Mouse (Mus musculus): Measurements from ENCODE around the gene Syngr1.

Syngr1 gene

DNA sequence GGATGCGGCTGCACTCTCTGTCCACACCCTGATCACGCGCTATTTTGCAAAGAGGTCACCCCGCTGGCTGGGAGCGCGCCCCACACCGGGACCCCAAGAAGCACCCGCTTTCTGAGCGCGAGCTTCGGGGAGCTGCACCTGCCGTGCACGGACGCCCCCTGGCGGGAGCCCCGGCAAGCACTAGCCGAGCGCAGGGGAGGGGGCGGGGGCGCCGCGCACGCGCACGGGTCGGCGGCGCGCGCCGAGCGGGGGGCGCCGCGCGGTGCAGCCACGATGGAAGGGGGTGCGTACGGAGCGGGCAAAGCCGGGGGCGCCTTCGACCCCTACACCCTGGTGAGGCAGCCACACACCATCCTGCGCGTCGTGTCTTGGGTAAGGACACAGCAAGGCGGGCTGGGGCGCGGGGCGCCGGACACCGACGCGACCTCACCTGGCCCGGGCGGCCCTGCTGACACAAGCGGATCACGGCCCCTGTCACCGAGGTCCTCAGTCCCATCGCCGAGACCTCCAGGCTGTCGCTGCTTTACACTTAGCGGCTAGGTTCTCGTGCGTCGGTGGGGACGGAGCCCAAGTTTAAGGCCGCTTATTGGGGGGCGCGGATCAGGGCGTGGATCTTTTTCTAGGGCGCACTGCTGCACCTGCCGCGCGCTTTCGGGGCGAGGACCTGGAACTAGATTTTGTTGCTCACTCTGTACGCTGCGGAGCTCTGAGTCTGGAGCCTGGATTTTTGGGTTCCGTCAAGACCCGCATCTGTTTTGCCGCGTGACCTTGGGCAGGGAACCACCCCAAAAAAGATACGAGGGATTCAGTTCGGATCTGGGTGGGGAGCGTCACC is at the start of gene Syngr1, which contains the start of gene Rpl3:
Gene Syngr1 (plus strand): TSS at position 214 of the 835 bp plus-strand sequence.
Gene Rpl3 (minus strand): TSS at position 748 of the 835 bp plus-strand sequence.
- peak; percentile 71 for DNase-seq (ENCODE audit: low spot score)

DNA sequence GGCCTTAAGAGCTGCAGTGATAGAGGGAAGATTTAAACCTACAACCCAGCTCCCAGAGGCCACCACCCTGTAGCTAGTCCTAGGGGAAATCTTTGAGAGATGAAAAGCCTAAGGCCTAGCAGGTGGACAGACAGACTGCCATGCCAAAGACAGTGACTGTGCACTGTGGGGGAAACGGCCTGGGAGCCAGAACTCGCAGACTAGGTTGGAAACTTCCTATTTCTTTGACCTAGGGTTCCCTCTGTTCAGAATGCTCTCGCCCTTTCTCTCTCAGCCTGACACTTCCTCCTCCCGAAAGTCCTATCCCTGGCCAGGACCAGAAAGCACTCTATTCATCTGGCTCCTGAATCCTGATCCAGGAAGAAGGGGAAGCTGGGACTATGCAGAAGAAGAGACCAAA is 49.0 kb upstream of the Syngr1 start:
- no peak for DNase-seq (ENCODE audit: low spot score)

DNA sequence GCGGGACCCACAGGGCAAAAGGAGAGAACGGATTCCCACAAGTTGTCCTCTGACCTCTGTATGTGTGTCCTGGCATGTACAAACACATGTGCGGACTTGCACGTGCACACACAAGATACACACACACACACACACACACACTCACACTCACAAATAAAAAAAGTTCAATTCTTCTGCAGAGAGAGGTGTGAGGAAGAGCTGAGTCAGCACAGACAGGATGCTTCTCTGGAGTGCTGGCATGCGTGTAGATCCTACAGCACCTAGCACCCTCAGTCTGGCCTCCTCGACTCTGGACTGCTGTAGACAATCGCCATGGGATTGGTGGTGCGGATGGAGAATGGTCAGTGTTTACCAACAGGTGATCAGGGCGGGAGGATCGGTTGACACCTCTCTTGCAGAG is 46.9 kb upstream of the Syngr1 start:
- no peak for DNase-seq (ENCODE audit: low spot score)

DNA sequence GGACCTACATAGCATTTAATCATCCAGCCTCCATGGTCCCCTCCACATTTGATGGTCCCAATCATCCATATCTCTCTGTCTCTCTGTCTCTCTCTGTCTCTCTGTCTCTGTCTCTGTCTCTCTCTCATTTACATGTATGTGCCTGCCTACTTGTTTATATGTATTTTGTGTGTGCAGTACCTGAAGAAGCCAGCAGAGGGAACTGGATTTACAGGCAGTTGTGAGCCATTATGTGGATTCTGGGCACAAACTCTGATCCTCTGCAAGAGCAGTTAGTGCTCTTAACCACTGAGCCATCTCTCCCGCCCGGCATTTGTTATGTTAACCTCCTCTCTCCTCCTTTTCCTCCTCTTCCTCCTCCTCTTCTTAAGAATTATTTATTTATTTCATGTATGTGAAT is 45.4 kb upstream of the Syngr1 start:
- DNase-seq (ENCODE audit: low spot score), result no peak

DNA sequence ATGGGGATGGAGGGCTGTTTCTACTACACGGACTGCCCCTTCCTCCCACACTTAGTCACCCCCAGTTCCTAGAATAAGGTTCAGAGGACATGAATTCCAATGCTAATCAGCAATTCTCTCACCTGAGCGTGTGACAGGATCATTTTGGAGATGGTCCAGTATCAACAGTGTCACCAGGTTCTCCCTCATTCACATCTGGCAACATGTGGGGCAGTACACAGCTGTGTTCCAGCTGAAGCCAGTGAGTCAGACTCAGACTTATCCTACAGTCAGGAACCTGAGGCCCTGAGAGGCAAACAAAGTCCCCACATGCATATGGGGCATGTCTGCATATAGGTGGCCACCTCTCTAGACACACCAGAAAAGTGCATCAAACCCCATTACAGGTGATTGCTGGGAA is 43.9 kb upstream of the Syngr1 start:
- DNase-seq (ENCODE audit: low spot score), result no peak

DNA sequence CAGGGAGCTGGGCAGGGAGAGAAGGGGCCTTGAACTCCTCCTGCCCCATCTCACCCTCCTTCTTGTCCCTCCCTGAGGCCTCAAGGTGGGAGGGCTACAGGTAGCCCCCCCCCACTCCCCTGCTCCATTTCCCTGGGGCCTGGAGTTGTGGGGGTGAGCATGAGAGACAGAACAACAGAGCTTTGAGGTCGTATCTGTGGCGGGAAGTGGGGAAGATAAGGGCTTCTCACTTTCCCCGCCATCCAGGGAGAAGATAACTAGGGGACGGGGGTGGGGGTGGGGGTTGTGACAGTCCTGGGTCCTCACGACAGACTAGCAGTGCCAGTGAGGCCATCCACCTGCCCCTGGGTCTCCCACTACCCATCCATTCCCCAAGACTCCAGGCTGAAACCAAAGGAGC is 43.2 kb upstream of the Syngr1 start:
- no peak for DNase-seq (ENCODE audit: low spot score)

DNA sequence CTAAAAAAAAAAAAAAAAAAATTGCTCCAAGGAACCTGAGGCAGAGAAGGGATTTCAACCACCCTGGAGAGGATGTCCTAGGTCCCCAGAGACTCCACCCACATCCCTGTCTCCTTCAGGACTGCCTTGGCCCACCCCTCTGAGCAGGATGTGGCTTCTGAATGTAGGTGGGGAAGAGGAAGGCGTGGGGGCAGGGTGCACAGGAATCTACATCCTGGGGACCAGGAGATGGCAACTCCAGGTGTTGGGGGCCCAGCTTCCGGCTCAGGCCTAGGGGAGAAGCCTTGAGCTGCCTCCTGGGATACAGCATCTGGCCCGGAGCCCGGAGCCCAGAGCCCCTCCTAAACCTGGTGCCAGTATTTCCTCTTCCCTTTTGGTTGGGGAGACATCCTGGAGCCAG is 41.0 kb upstream of the Syngr1 start:
- DNase-seq (ENCODE audit: low spot score), result no peak

DNA sequence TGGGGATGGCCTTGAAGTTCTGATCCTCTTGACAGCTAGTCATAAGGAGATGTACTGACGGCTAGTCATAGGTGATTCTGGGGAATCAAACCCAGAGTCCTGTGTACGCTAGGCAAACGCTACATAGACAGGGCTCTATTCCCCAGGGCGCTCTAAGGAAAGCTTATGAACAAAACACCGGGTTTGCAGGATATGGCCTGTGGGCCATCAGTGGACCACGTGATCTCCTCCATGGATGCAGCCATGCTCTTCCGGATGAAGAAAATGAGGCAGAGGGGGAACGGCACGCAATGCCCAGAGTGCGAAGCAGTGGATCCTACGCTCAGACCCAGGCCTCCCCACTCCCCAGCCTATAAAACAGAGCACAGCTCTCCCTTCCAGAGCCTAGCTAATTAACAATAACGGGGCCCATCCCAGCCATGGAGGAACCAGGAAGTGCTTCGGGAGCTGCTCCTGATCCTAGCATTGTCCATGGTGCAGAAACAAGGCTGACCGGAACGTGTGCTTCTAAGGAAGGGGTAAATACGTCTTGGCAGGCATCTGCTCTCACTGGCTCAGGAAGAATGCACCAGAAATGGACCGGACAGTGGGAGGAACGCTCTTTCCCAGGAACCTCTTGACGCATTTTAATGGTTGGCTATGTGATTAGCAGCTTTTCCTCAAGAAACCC is 39.9 kb upstream of the Syngr1 start:
- no peak for DNase-seq (ENCODE audit: low spot score)

DNA sequence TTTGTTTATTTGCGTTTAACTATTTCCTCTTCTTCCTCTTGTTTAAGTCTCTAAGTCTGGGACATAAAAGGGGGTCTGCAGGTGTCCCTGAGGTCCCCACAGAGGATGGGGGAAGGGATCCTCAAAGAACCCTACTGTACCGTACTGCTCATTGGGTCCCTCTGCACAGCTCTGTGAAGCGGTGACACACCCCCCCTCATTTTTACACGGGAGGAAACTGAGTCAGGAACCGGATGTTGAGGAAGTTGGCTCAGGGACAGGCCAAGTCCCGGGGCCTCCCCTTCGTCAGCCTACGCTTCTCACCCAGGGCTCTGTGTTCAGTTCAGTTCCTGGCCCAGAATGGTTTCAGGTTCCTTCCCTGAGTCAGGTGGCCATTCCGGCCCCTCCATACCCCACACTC is 39.4 kb upstream of the Syngr1 start:
- DNase-seq (ENCODE audit: low spot score), result no peak

DNA sequence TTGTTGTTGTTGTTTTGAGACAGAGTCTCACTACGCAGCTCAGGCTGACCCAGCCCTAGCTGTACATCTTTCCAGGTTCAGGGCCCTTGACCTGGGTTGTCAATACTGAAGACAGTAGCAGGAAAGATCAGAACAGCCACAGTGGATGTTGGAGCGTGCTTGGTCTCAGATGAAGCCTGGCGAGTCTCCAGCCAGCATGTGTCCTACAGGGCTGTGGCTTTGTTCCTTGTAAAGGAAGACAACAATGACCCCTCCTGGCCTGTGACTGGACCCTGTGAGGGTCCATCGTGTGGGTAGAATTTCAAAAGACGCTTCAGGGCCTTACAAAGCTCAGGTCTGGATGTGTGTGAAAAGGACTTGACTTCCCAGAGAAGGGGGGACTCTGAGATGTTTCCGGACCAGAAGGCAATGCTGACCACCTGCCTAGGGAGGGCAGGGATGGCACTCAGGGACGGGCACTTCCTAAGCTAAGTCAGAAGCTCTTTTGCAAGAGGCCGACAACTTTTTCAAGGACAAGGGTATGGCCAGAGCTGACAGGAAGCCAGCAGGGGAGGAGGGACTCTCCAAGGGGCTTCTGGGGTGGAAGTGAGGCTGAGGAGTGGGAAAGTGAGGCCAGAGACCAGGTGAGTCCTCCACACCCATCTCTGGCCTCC is 37.6 kb upstream of the Syngr1 start:
- no peak for DNase-seq (ENCODE audit: low spot score)

DNA sequence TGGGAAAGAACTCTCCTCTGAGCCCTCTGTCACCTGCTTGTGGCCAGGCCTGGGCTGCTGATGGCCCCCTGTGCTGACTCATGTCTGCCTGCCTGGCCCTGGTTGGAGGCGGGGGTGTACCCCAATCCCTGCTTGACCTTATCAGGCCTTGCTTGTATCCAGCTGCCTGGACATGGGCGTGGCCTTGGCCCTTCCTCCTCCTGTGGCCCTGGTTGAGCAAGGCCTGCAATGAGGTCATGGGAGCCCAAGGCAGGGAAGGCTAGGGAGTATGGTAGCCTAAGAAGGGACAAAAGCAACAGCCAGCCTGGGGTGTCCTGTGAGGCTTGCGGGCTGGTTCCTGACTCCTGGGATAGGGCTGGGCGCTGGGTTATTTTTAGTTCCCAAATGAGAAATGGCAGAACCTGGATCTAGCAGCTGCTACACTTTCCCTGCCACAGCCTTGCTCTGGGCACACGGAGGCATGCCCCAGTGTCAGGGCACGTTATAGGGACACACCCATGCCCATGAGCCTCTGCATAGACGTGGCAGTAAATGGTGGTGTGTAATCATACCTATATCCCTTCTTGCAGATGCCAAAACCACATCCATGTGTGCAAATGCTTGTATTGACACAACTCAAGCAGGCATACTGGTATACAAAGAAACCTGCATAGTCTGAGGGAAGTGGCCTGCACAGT is 37.0 kb upstream of the Syngr1 start:
- DNase-seq (ENCODE audit: low spot score), result no peak

DNA sequence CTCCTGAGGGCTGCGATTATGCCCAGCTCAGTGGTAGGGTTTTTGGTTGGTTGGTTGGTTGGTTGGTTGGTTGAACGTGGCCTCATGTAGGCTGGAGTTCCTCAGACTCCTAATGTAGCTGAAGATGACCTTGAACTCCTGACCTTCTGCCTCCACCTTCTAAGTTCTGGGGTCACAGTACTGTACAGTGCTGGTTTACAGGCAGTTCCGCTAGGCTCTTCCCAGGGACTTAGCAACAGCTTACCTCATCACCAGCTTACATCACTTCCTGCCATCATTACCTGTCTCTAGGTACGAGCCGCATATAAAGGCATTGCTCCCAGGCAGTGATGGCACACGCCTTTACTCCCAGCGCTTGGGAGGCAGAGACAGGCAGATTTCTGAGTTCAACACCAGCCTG is 33.0 kb upstream of the Syngr1 start:
- no peak for DNase-seq (ENCODE audit: low spot score)

DNA sequence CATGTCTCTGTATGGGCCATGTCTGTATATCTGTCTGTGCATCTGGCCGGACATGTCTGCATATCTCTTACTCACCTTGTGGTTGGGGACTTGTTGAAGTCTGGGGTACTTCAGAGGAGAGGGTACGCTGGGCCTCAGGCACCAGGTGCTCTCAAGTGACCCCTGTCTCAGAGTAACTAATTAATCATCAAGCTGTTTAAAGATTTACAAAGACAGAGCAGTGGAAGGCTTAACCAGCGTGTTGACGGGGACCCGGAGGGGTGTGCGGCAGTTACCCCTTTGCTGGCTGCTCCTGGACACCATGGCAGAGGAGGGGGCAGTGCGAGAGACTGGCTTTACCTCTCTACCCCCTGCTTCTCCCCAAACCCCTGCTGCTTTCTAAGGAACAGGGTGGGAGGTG is 31.5 kb upstream of the Syngr1 start:
- DNase-seq (ENCODE audit: low spot score), result no peak

DNA sequence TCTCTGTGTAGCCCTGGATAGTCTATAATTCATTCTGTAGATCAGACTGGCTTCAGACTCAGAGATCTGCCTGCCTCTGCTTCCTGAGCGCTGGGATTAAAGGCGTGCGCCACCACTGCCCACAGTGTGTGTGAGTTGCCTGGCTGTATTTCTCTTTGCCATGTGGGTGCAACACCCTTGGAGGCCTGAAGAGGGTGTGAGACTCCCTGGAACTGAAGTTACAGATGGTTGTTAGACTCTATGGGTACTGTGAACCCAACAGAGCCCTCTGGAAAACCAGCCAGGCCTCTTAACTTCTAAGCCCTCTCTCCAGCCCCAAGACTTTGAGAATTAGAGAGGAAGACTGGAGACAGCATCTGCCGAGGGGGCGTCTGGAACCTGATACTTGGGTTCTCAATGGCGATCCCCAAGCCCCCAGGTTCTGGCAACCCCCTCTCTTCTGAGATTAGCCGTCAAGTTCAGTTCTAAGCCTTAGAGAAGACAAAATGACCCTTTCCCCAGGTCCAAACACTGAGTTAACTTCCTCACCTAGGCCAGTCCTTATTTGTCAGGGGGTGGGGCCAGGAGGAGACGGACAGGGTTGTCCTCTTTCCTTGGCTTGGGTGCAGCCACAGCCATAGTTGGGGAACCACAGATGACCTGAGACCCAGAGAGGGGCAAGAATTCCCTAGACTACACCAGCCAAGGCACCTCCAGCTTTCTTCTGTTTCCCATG is 30.6 kb upstream of the Syngr1 start:
- no peak for DNase-seq (ENCODE audit: low spot score)

DNA sequence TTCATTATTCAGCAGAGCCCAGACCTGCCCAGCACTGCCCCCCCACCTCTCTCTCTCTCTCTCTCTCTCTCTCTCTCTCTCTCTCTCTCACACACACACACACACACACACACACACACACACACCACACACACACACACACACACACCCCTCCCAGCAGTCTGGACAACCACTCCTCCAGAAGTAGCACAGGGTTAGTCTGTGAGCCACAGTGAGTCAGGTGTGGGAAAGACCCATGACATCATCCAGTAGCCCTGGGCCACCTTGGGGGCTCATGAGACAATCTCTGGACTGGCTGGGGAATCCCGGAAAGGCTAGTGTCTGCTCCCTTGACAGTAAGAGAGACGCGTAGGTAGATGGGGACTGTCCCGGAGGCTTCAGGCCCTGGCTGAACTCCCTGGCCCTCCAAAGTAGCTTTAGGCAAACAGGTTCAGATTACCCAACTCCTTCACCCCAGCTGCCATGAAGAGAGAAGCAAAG is 30.0 kb upstream of the Syngr1 start:
- no peak for DNase-seq (ENCODE audit: low spot score)

DNA sequence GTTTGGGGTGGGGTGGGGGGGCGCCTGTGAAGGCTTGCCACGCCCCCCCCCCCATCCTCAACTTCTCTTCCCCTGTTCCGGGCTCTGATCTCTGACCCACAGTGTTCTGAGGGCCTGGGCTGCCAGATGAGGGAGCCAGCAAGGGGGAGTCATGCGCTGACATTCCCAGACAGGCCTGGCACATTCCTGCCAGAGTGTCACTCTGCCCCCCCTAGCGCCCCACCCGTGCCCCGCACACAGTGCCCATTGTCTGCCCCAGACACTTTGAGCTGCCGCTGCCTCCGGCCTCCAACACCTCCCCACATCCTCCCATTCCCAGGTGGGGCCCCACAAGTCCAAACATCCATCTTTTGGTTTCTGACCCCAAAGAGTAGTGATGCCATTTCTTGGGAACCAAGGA is 28.8 kb upstream of the Syngr1 start:
- no peak for DNase-seq (ENCODE audit: low spot score)

DNA sequence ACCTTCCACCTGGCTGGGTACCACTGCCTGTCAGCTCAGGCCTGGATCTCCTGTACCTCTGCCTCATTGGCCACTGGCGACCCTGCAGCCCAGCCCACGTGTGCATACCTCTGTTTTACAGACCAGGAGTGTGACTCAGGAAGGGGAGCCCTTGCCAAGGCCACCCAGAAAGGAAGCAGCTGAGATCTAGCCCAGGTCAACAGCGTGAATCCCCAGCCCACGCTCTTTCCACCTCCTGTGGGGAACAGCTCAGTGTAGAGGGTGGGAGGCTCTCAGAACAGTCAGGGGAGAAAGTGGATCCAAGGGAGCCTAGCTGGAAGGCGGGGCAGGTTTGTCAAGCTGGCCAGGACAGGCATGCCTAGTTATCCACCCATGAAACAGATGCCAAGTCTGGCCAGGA is 28.3 kb upstream of the Syngr1 start:
- no peak for DNase-seq (ENCODE audit: low spot score)

DNA sequence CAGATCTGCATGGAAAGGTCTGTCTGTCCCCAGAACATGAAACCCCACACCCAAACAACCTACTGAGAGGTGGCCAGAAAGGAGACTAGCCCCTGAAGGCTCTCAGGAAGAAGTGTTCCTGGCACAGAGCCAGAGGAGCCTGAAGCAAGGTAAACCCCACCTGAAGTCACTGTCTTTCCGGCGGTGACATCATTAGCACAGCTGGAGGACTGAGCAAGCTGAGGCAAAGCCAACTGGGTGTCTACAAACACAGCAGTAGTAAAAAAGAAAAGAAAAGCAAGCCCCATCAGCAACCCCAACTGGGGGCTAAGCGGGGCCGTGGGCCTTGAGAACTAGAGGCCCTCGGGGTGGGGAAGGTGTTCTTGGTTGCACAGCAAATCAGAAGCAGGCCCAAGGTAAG is 26.2 kb upstream of the Syngr1 start:
- no peak for DNase-seq (ENCODE audit: low spot score)

DNA sequence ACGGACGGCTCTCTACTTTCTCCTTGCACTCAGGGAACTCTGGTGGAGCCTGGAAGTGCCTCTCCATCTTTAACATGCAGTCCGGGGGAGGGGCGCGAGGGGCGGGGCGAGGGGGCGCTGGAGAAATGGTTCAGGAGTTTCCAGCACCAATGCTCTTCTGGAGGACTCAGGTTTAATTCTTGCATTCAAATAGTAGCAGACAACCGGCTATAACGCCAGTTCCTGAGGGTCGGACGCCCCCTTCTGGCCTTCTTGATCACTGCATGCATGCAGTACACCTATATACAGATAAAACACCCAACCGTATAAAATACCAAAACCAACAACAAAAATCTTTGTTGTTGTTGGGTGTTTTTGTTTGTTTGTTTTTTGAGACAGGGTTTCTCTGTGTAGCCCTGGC is 25.7 kb upstream of the Syngr1 start:
- DNase-seq (ENCODE audit: low spot score), result peak; percentile 69

DNA sequence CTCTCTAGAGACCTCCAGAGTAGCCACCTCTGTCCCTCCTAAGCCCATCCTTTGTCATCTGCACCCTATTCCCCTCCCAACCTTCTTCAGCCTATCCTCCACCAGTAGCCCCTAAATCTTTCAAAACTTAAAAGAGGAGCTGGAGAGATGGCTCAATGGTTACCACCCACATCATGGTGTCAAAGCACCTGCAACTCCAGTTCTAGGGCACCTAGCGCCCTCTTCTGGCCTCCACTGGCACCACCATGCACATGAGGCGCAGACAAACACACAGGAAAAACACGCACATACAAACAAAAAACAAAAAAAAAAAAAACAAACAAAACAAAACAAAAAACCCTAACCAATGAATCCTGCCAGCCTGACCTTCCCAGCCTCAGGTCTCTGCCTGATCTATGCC is 24.6 kb upstream of the Syngr1 start:
- DNase-seq (ENCODE audit: low spot score), result no peak

DNA sequence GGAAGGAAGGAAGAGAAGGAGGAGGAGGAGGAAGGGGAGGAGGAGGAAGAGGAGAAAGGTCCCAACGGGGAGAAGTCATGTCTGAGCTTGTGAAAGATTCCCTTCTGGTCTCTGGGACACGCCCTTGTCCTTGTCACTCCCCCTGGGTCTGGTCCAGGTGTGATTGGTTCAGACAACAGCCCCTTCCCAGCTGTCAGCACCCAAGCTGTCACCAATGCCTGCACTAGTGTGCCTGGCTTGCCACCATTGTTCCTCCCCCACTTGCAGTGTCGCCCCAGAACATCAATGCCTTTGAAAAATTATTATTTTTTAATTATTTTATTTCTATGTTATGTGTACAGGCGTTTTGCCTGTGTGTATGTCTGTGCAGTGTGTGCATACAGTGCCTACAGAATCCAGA is 22.0 kb upstream of the Syngr1 start:
- DNase-seq (ENCODE audit: low spot score), result no peak
